Mouse (Mus musculus) ovary, postnatal 36 days (tissue): ENCODE measurements around the gene Coa3.

Experiments used
- DNase-seq: peaks from one replicate; pipeline ENCODE4 v3.0.0; 2022; ENCODE audit warnings: low spot score, mixed read lengths

Coa3 gene

GRCm38 (mm10) chr11:101251031-101251430 lies 27.9 kb downstream of the Coa3 start:
- no peak for DNase-seq

GRCm38 (mm10) chr11:101248258-101248994 lies 30.5 kb downstream of the Coa3 start:
- no peak for DNase-seq

DNA sequence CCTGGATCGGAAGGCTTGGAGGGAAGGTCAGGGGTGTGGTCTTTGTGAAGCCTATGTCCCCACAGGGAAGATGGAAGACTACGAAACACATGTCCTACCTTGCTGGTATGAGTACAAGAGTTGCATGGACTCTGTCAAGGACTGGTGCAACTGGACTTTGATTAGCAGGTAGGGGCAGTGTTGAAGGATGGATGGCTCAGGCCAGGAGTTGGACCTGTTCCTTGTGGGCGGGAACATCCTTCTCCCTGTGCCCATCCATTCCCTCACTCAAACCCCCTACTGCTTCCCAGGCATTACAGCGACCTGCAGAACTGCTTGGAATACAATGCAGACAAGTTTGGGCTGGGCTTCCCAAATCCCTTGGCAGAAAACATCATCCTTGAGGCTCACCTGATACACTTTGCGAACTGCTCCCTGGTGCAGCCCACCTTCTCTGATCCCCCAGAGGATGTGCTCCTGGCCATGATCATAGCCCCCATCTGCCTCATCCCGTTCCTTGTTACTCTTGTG lies 31.3 kb downstream of the Coa3 start:
- DNase-seq: no peak

DNA sequence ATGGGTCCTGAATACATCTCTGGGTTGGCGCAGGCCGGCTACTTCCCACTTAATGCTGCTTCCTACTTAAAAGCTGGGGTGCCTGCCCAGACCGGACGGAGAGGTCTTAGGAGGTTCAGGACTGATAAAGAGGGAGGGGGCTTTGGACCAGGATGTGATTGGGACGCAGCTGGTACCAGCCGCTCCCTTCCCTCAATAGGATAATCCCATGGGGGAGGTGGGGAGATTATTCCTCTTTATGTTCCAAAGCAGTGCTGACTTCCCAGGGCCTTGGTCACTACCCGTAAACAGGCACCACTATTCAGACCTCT lies 32.3 kb downstream of the Coa3 start:
- DNase-seq: no peak

DNA sequence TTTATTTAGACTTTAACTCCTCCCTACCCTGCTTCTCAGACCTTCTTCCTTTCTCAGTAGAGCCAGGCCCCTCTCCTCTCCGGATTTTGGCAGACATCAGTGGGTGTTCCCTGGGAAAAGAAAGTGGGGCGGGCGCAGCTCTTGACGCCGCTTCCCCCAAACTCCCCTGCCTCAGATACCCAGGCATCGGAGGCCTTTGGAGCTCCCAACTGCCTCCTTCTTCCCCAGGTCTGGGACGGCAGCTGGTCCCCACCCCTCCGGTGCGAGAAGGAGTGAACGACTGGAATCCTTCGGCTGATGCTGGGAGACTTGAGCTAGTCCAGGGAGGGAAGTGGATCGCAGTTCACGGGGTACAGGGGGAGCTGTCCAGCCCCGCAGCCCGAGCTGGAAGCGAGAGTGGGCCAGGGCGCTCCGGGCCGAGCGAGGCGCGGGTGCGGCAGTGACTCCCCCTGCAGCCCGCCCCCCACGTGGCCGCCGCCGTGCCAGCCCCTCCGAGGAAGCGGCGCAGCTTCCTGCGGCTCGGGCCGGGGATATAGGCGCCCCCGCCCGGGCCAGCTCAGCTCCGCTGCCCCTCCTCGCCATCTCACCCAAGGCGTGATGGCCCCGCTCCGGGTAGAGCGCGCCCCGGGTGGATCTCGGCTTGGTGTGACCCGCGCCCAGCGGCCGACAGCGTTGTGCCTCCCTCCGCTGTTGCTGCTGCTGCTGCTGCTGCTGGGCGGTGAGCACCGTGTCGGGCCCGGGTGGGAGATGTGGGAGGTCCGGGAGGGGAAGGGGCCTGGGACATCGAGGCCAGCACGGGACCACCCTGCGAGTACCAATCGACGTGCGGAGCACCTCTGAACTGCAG lies 32.8 kb downstream of the Coa3 start, which contains the start of gene Ramp2:
Gene Ramp2, plus strand, starts transcription at position 174 of the 847 bp plus-strand sequence.
- DNase-seq: peak; percentile 67

DNA sequence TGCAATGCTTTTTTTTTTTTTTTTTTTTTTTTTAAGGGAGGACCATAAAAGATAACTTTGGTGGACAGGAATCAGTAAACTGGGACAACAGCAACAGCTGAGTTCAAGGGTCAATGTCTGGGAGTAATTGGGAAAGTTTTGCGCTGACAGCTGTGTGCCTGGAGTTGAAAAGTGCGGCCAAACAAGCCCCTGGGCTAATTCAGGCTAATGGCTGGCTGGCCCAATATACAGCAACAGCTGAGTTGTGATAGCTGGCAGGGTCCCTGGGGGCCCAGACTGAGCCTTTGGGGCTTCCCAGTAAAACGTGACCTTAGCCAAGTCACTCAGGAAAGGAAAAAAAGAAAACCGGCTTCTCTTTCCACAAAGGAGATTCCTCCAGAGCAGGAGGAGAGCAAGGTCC lies 33.8 kb downstream of the Coa3 start:
- DNase-seq: no peak

DNA sequence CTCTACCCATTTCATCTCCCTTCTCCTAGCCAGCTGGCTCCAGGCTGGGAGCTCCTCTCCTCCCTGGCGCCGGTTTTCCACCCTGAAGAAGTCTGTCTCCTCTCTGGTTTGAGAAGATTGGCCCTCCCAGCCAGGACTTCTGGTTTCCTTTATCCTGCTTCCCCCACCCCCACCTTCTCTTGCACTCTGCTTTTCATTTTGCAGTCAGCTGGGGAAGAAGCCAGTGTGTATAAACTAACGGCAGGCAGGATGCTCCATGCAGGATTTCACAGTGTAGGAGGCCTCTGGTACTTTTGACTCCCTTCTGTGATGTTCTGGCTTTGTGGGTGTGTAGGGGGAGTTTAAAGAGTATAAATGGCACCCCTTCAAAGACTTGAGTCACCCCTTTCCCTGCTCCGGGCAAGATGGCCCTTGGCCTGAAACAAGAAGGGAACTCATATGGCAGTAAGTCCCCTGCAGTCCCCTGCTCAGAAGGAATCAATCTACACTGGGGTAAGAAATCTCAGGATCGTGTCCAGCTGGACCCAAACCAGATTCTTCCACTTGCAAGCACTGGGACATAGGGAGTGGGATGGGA lies 40.8 kb downstream of the Coa3 start:
- DNase-seq: no peak

DNA sequence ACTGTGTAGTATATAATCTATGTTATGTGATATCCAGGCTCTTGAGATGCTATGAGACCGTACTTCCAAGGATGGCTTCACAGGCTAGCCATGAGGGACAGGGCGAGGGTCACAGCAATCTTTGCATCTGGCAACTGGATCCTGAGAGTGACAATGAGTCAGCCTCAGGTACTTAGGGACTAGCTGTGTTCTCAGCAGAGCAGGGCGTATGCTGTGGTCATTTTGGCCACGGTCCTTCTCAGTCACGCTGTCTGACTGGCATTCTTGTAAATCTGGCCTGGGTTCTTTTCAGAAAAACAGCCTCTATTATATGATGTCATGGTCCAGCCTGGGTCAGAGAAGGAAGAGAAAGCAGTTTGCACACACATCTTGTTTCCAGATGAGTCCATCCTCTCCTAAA lies 42.1 kb downstream of the Coa3 start:
- no peak for DNase-seq

GRCm38 (mm10) chr11:101235429-101235828 lies 43.5 kb downstream of the Coa3 start:
- no peak for DNase-seq

- no peak for DNase-seq
These were observed 44.8 kb downstream of the Coa3 start for GRCm38 (mm10) chr11:101234124-101234523.

- DNase-seq: no peak
These were observed 45.7 kb downstream of the Coa3 start for GRCm38 (mm10) chr11:101233240-101233639.

DNA sequence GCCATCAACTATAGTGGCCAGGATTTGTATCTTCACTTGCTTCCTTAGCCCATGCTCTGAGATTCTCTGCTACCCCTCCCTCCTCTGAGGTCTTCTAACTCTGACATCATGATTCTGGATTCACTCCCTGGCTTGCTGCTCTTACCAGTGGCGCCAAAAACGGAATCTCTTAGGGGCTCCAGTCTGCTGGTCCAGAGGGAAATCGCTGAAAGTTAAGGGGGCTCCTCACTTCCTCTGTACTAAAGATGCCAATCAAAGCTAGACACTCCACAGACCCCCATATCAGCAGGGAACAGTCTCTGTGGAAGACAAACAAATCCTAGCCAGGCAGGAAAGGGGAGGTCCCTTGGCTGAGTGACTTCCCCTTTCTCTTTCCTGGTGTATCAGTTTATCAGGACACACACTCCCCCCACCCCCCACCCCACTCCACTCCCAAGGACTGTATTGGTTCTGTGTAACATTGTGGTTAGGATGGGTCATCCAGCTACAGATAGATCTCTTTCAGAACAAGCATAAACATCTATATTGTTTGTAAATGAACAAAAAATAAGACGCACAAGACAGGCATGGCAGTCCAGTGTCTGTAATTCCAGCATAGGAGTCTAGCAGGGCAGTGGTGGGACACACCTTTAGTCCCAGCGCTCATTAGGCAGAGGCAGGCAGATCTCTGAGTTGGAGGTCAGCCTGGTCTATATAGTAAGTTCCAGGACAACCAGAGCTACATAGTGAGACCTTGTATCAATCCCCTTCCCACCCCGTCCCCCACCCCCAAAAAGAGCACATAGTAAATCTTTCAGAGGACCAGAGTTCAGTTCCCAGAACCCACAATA lies 46.7 kb downstream of the Coa3 start:
- DNase-seq: no peak

GRCm38 (mm10) chr11:101230991-101231871 lies 47.7 kb downstream of the Coa3 start:
- DNase-seq: peak; percentile 50

DNA sequence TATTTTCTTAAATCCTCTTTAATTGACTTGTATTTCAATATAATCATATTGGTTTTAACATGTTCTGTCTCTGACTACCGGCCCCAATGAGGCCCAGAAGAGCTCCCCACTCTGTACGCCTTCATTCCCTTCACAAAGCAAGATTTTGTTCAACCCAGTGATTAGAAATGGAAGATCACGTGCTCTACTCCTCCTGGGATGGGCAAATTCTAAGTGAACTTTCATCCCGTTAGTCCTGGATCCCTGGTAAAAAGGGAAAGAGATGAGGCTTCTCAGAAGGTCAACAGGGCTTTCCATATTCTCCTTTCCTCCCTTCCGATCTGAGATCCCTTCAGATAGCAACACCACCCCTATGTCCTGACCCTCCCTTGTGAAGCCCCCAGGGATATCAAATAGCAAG lies 48.4 kb downstream of the Coa3 start:
- no peak for DNase-seq

- DNase-seq: no peak
These were observed 48.8 kb downstream of the Coa3 start for GRCm38 (mm10) chr11:101230061-101230511.

DNA sequence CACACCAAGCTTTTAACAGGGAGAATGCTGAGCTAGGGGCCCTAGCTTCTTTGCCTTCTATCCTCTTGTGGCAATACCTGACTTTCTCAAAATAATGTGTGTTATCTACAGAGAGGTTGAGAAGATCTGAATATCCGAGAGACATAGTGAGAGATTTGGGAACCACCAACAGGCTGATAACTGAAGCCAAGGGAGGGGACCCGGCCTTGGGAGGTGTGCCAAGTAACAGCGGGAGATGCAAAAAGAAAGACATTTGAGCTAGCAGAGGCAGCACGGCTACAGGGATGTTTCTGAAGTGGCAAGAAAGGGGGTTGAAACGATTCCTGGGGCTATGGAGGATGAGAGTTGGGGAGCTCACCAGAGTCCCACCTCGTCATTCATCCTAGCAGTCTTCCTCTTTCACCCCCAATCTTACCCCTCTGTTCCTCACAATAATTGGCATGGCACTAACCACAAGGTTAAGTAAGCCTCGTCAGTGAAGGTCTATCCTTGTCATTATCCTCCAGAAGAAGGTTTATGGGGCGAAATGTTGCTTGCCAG lies 49.5 kb downstream of the Coa3 start:
- DNase-seq: peak; percentile 73
